Mouse (Mus musculus): ENCODE measurements at regions not wholly inside any gene's neighbourhood (a gene's known extent, or its start where the extent isn't known, plus 50 kb on each side); places are given as distances from the start of the nearest gene placed in this dataset.

DNA sequence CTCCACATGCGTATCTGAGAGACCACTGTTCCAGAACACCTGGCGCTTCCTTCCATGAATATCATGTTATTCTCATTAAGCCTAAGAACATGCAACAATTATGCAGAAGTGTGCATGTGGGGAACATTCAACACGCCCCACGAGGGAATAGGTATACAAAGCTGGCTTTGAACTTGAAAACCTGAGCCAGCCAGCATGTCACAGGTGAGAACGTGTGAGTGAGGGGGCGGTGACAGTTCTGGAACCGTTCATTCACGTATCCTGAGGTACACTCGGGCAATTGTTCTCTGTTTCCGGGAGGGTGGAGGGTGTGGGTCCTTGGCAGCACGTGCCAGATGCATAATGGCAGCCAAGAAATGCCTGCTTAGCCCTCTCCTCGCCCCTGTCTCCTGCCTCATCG, 88.4 kb upstream of the Gmds start:
- no peak for TF ChIP-seq CTCF (IDR thresholded peaks at IDR 0.05; ENCODE audit: low read depth)
- TF ChIP-seq EP300 (IDR thresholded peaks at IDR 0.05; ENCODE audit: low read depth) = no peak
